Mouse (Mus musculus): ENCODE results near the gene Nrxn3.

- TF ChIP-seq CTCF (IDR thresholded peaks at IDR 0.05; ENCODE audit: low read depth, low read length) (no peak), POLR2A (IDR thresholded peaks at IDR 0.05; ENCODE audit: borderline replicate concordance, low read depth, low read length) (no peak)
Measured at GRCm38 (mm10) chr12:89482223-89482622, 759.5 kb downstream of the Nrxn3 start.
